Mouse (Mus musculus) T-cell, adult 66 days (primary cell): ENCODE measurements around the gene Srpx. TPM values are rescaled to one million over a fixed set of nuclear protein-coding genes. Genes with fewer than 3 reads are reported as not detected.

ENCODE experiments used
- total RNA-seq, 2 experiments: library from RNA; stranded (reverse); gene quantifications; 3 replicates in 1 of 2; 4 replicates in 1 of 2; pipeline ENCODE4 v1.2.4; 2023

The Srpx gene
- total RNA-seq: not detected

DNA sequence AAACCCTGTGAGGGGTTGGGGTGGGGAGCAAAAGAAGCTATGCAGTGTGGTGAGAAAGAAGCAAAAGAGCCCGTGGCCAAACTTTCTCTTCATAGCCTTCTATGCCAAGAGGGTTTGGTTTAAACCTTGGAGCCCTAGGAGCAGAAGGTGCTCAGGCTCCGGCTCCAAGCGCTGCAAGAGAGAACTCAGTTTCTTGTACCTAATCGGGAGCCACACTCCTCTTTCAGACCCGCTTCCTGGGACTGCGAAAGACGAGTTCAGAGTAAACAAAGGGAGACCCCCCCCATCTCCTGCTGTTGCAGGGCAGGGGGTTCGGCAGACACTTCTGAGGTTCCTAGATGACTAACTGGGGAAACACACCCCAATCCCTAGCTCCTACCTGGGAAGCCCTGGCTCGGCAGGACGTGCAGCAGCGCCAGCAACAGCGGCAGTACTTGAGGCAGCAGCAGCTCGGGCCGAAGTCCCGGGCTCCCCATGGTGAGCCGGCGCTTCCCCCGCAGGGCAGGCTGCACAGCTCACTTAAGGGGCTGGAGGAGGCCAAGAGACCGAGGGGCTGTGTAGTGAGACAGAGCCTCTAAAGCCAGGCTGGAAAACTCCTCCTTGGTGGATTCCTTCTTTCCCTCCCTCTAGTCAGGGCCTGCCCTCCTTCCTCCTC is at the start of gene Srpx:
Gene Srpx (minus strand): TSS at position 645 of the 655 bp plus-strand sequence.

Other genes with a start within 250 kb of the Srpx start
- not detected for gene Sytl5, start 232.1 kb downstream of the Srpx start, total RNA-seq
- 1 to 10 TPM; 2.4 to 4.9 TPM for gene Rpgr, start 99.2 kb upstream of the Srpx start, total RNA-seq
- gene Otc, start 134.6 kb upstream of the Srpx start, total RNA-seq: not detected